Mouse (Mus musculus) urinary bladder, postnatal 10 days (tissue): Measurements from ENCODE around the gene Gm20918.
"Not testable (repeated sequence)": the region's sequence is repeated elsewhere in the genome, so short reads cannot be mapped to it uniquely, and the experiment has no call there.

ENCODE experiments used
- DNase-seq: peaks from one replicate; pipeline ENCODE4 v3.0.0; 2022; ENCODE audit warnings: low spot score

Gm20918 gene

GRCm38 (mm10) chrY:5043637-5044036 is at the start of gene Gm20918:
Gm20918 (plus strand) TSS chrY:5043937.
- not testable (repeated sequence) for DNase-seq
